Mouse (Mus musculus): ENCODE measurements around the gene Fstl4. TPM values are rescaled to one million over a fixed set of nuclear protein-coding genes. Genes with fewer than 3 reads are reported as not detected.

Gene Fstl4
- polyA plus RNA-seq, 1 experiment = 9.5 TPM

- no peak for DNase-seq (ENCODE audit: extremely low spot score in 1 of 2, low spot score in 1 of 2)
Observed at GRCm38 (mm10) chr11:53119966-53120365, 355.5 kb downstream of the Fstl4 start.

GRCm38 (mm10) chr11:53121208-53121607, 356.8 kb downstream of the Fstl4 start:
- DNase-seq (ENCODE audit: extremely low spot score in 1 of 2, low spot score in 1 of 2) = no peak

GRCm38 (mm10) chr11:53124799-53125198, 360.4 kb downstream of the Fstl4 start:
- no peak for DNase-seq (ENCODE audit: extremely low spot score in 1 of 2, low spot score in 1 of 2)

- no peak for DNase-seq (ENCODE audit: extremely low spot score in 1 of 2, low spot score in 1 of 2)
Observed at GRCm38 (mm10) chr11:53126660-53127059, 362.2 kb downstream of the Fstl4 start.

GRCm38 (mm10) chr11:53128661-53129060, 364.2 kb downstream of the Fstl4 start:
- DNase-seq (ENCODE audit: extremely low spot score in 1 of 2, low spot score in 1 of 2) = no peak

GRCm38 (mm10) chr11:53132406-53133035, 368.1 kb downstream of the Fstl4 start:
- peak in 1 of 2 experiments; percentile 30 for DNase-seq (ENCODE audit: extremely low spot score in 1 of 2, low spot score in 1 of 2)

- DNase-seq (ENCODE audit: extremely low spot score in 1 of 2, low spot score in 1 of 2) = no peak
Observed at GRCm38 (mm10) chr11:53136371-53136770, 371.9 kb downstream of the Fstl4 start.

- DNase-seq (ENCODE audit: extremely low spot score in 1 of 2, low spot score in 1 of 2) = no peak
Observed at GRCm38 (mm10) chr11:53137381-53137780, 372.9 kb downstream of the Fstl4 start.

GRCm38 (mm10) chr11:53138212-53138611, 373.8 kb downstream of the Fstl4 start:
- DNase-seq (ENCODE audit: extremely low spot score in 1 of 2, low spot score in 1 of 2) = no peak

GRCm38 (mm10) chr11:53139666-53140065, 375.2 kb downstream of the Fstl4 start:
- DNase-seq (ENCODE audit: extremely low spot score in 1 of 2, low spot score in 1 of 2) = no peak

GRCm38 (mm10) chr11:53140196-53140595, 375.8 kb downstream of the Fstl4 start:
- DNase-seq (ENCODE audit: extremely low spot score in 1 of 2, low spot score in 1 of 2) = no peak

- peak in 1 of 2 experiments; percentile 24 for DNase-seq (ENCODE audit: extremely low spot score in 1 of 2, low spot score in 1 of 2)
Observed at GRCm38 (mm10) chr11:53140722-53141400, 376.4 kb downstream of the Fstl4 start.

GRCm38 (mm10) chr11:53143522-53143921, 379.1 kb downstream of the Fstl4 start:
- no peak for DNase-seq (ENCODE audit: extremely low spot score in 1 of 2, low spot score in 1 of 2)

GRCm38 (mm10) chr11:53144506-53144905, 380.1 kb downstream of the Fstl4 start:
- DNase-seq (ENCODE audit: extremely low spot score in 1 of 2, low spot score in 1 of 2) = no peak

GRCm38 (mm10) chr11:53146290-53146689, 381.9 kb downstream of the Fstl4 start:
- DNase-seq (ENCODE audit: extremely low spot score in 1 of 2, low spot score in 1 of 2) = no peak

GRCm38 (mm10) chr11:53156463-53156862, 392.0 kb downstream of the Fstl4 start:
- DNase-seq (ENCODE audit: extremely low spot score in 1 of 2, low spot score in 1 of 2) = no peak

- no peak for DNase-seq (ENCODE audit: extremely low spot score in 1 of 2, low spot score in 1 of 2)
Observed at GRCm38 (mm10) chr11:53157621-53158259, 393.3 kb downstream of the Fstl4 start.

GRCm38 (mm10) chr11:53162385-53162784, 398.0 kb downstream of the Fstl4 start:
- no peak for DNase-seq (ENCODE audit: extremely low spot score in 1 of 2, low spot score in 1 of 2)

GRCm38 (mm10) chr11:53166478-53166877, 402.0 kb downstream of the Fstl4 start:
- DNase-seq (ENCODE audit: extremely low spot score in 1 of 2, low spot score in 1 of 2) = no peak

GRCm38 (mm10) chr11:53182177-53182852, 417.9 kb downstream of the Fstl4 start:
- no peak for DNase-seq (ENCODE audit: extremely low spot score in 1 of 2, low spot score in 1 of 2)

GRCm38 (mm10) chr11:53182858-53183257, 418.4 kb downstream of the Fstl4 start:
- DNase-seq (ENCODE audit: extremely low spot score in 1 of 2, low spot score in 1 of 2) = no peak
